Mouse (Mus musculus): ENCODE data around the gene Gstp3. TPM values are rescaled to one million over a fixed set of nuclear protein-coding genes. Genes with fewer than 3 reads are reported as not detected.
"Not testable (repeated sequence)": the region's sequence is repeated elsewhere in the genome, so short reads cannot be mapped to it uniquely, and the experiment has no call there.

Gene Gstp3
- polyA plus RNA-seq, 1 experiment from 2014 or later = 0.41 TPM

DNA sequence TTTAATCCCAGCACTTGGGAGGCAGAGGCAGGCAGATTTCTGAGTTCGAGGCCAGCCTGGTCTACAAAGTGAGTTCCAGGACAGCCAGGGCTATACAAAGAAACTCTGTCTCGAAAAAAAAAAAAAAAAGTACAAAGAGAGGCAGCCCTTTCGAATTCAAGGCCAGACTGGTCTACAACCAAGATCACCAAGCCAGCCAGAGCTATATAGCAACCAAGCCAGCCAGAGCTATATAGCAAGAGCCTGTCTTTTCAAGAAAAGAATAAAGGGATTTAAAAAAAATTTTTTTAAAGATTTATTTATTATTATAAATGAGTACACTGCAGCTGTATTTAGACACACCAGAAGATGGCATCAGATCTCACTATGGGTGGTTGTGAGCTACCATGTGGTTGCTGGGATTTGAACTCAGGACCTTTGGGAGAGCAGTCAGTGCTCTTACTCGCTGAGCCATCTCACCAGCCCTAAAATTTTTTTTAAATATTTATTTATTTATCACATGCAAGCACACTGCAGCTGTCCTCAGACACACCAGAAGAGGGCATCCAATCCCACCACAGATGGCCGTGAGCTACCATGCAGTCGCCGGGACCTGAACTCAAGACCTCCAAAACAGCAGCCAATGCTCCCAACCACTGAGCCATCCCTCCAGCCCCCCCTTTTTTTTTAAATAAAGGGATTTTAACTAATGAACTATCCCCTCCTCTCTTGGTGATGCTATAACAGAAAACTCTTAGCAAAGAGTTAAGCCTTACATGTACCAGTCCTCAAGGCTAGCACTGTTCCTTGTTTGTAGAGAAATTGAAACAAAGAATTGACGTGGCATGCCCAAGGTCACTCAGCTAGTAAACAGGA lies 902 bp upstream of the Gstp3 start:
- H3K4me2 ChIP-seq (replicated peaks); H3K9me3 ChIP-seq (replicated peaks); H3K9ac ChIP-seq; H3K4me3 ChIP-seq (replicated peaks); H3K27ac ChIP-seq (replicated peaks); H3K27me3 ChIP-seq; ATAC-seq (ENCODE audit: insufficient number of reproducible peaks, low FRiP score, low TSS enrichment, low read depth); H3K36me3 ChIP-seq: not testable (repeated sequence)
- 87% methylated on average over 8 of the region's 8 CpGs for WGBS
- H3K4me1 ChIP-seq = peaks cover 14% of the 10 kb centered on the region

DNA sequence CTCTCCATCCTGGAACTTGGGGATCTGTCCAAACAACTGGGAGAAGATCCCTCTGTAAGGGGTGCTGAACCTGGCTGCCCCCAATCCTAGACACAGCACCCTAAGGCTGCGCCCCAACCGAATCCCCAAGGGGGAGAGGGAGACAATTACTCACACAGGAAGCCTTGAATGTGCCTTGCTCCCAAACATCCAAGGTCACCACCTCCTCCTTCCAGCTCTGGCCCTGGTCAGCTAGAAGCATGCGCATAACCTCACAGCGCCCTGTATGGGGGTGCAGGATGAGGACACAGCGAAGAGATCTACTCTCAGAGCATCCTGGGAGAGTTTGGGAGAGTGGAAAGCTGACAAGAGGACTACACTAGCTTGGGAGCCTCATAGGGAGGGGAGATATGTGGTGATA lies 788 bp downstream of the Gstp3 start:
- Histone ChIP-seq H3K27ac (replicated peaks) (no peak overlapping the region), H3K4me3 (replicated peaks) (no peak overlapping the region), H3K9ac (no peak overlapping the region), H3K36me3 (no peaks in the 10 kb centered on the region), H3K9me3 (replicated peaks) (no peaks in the 10 kb centered on the region), H3K27me3 (no peaks in the 10 kb centered on the region), H3K4me1 (peaks cover 16% of the 10 kb centered on the region), H3K4me2 (replicated peaks) (no peak overlapping the region)
- ATAC-seq (ENCODE audit: insufficient number of reproducible peaks, low FRiP score, low TSS enrichment, low read depth) = no peak
- WGBS = 87% methylated on average over 5 of the region's 5 CpGs

DNA sequence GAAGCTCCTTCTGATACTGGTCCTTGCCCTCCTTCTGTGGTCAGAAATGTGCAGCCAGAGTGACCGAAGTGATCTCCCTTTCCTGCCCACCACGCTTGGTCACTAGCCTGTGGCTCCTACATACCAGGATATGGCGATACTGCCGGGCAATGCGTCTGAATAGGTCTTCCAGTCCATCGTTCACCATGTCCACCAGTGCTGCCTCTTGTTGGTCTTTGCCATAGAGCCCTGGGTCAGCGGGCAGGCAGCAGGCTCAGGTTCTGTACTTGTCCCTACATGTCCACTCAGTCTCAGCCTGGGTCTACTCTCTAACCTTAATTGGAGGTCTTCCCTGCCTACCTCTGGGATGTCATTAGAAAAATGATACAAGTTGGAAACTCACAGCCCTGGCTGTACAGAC lies 1.4 kb downstream of the Gstp3 start:
- no peaks in the 10 kb centered on the region for H3K27me3 ChIP-seq
- no peak for ATAC-seq (ENCODE audit: insufficient number of reproducible peaks, low FRiP score, low TSS enrichment, low read depth)
- H3K9me3 ChIP-seq (replicated peaks) = no peaks in the 10 kb centered on the region

DNA sequence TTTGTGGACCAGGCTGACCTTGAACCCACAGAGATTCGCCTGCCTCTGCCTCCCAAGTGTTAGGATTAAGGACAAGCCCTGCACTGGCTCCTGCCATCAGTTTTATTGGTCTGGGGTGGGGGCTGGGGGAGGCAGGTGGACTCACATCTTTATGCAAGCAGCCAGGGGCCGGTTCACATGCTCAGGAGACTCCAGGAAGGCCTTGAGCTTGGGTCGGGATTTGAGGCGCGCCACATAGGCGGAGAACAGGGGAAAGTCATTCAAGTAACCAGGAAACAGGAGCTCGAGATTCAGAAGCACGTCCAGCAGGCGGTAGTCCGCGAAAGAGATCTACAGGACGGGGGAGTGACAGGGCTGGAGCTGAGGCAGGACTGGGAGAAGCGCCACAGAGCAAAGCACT lies 2.0 kb downstream of the Gstp3 start:
- H3K36me3 ChIP-seq = no peaks in the 10 kb centered on the region
- peaks cover 16% of the 10 kb centered on the region for H3K4me1 ChIP-seq
- 84% methylated on average over 13 of the region's 13 CpGs for WGBS
- no peak for ATAC-seq (ENCODE audit: insufficient number of reproducible peaks, low FRiP score, low TSS enrichment, low read depth)
- no peaks in the 10 kb centered on the region for H3K9me3 ChIP-seq (replicated peaks)
- no peak overlapping the region for H3K4me2 ChIP-seq (replicated peaks)
- H3K27me3 ChIP-seq = no peaks in the 10 kb centered on the region
- no peak overlapping the region for H3K27ac ChIP-seq (replicated peaks)
- H3K9ac ChIP-seq = no peak overlapping the region
- H3K4me3 ChIP-seq (replicated peaks) = no peak overlapping the region

More for the DNA sequence above, 1.4 kb downstream of the Gstp3 start:
- 88% methylated on average over 7 of the region's 7 CpGs for WGBS
- Histone ChIP-seq H3K4me3 (replicated peaks) (no peak overlapping the region), H3K27ac (replicated peaks) (no peak overlapping the region), H3K4me2 (replicated peaks) (no peak overlapping the region), H3K36me3 (no peaks in the 10 kb centered on the region), H3K9ac (no peak overlapping the region), H3K4me1 (peaks cover 16% of the 10 kb centered on the region)

DNA sequence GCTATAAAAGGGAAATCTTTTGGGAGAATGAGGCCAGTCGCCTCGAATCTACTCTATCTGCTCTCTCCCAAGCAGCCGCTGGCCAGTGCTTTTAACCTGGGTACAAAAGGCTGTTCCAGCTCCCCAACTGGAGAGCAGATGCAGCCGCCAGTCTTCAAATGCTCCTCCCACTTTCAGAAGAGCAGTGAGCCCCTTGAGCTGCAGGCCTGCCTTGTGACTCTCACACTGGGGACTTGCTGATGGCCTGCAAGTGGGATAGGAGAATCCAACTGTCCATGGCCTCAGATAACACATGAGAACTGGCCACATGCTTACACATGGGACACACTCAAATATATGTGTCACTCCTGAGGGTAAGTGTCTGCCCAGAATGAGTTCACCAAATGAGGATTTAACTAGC lies 2.6 kb downstream of the Gstp3 start:
- Histone ChIP-seq H3K4me2 (replicated peaks) (no peak overlapping the region), H3K36me3 (no peaks in the 10 kb centered on the region), H3K9ac (no peak overlapping the region), H3K4me1 (peaks cover 16% of the 10 kb centered on the region), H3K27ac (replicated peaks) (no peak overlapping the region), H3K27me3 (no peaks in the 10 kb centered on the region), H3K4me3 (replicated peaks) (no peak overlapping the region), H3K9me3 (replicated peaks) (no peaks in the 10 kb centered on the region)
- WGBS = 42% methylated on average over 4 of the region's 4 CpGs
- ATAC-seq (ENCODE audit: insufficient number of reproducible peaks, low FRiP score, low TSS enrichment, low read depth) = no peak

DNA sequence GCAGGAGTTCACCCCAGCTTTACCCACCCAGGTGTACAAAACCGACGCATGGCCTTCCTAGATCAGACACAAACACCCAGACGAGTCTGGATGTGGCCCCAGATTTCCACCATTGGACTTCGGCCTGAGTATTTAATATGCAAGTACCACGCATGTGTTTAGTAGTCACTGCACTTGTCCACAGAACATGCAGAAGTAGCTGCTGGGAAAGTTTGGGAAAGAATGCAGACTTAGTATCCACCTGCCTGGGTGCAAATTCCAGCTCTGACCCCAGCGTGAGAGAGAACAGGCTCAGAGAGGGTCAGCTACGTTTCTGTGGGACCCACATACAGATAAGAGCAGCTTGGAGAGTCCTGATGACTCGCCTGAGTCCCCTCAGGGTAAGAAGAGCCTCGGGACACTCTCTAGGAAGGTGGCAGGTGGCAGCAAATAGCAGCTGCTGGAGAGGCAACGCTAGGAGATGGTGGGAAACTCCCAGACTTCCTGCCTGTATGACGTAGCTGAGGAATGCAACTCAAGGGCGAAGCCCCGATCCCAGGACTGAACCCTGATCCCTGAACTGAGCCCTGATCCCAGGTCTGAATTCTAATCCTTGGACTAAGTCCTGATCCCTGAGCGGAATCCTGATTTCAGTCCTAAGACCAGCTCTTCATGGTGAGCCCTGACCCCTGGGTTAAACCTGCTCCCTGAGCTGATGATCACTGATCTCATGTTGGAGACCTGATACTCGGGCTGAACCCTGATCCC lies 3.2 kb downstream of the Gstp3 start:
- WGBS = 44% methylated on average over 15 of the region's 15 CpGs
- Histone ChIP-seq H3K36me3 (no peaks in the 10 kb centered on the region), H3K4me3 (replicated peaks) (no peak overlapping the region), H3K9ac (no peak overlapping the region), H3K4me1 (peaks cover 16% of the 10 kb centered on the region), H3K9me3 (replicated peaks) (no peaks in the 10 kb centered on the region), H3K4me2 (replicated peaks) (no peak overlapping the region), H3K27me3 (no peaks in the 10 kb centered on the region), H3K27ac (replicated peaks) (no peak overlapping the region)
- ATAC-seq (ENCODE audit: insufficient number of reproducible peaks, low FRiP score, low TSS enrichment, low read depth) = no peak

DNA sequence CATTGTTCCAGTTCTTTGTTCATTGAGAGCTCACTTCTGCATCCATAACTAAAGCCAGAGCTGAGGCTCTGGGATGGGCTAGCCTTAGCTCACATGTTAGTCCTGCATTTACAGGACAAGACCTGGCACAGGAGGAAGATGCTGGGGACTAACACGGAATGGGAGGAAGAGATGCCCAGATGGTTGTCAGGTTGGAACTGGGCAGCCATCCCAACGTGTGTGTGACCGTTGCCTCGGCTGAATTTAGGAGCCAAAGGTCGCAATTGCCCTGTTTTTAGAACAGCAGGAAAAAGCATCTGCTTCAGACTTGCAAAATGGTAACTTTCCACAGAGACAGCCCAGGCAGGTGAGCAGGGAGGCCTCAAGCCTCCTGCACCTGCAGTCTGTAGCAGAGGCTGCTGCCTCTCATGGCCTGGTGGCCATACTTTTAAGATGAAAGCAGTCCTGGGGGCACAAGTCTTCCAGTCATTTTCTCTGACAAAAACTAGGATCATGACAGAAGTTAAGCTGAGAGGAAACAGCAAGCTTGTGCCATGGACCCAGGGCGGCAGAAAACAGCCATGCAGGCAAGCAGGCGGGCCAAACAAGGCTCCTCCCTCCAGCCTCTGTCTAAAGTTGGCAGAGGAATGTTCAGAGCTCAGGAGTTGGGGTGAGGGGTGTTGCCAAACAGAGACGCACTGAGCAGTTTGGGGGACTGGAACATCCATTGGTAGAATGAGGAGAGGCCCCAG lies 4.0 kb downstream of the Gstp3 start:
- H3K9me3 ChIP-seq (replicated peaks) = no peaks in the 10 kb centered on the region
- no peak overlapping the region for H3K27ac ChIP-seq (replicated peaks)
- H3K9ac ChIP-seq = no peak overlapping the region
- no peak overlapping the region for H3K4me2 ChIP-seq (replicated peaks)
- H3K27me3 ChIP-seq = no peaks in the 10 kb centered on the region
- WGBS = 55% methylated on average over 8 of the region's 8 CpGs
- ATAC-seq (ENCODE audit: insufficient number of reproducible peaks, low FRiP score, low TSS enrichment, low read depth) = no peak
- no peak overlapping the region for H3K4me3 ChIP-seq (replicated peaks)
- no peaks in the 10 kb centered on the region for H3K36me3 ChIP-seq
- H3K4me1 ChIP-seq = peaks cover 16% of the 10 kb centered on the region

DNA sequence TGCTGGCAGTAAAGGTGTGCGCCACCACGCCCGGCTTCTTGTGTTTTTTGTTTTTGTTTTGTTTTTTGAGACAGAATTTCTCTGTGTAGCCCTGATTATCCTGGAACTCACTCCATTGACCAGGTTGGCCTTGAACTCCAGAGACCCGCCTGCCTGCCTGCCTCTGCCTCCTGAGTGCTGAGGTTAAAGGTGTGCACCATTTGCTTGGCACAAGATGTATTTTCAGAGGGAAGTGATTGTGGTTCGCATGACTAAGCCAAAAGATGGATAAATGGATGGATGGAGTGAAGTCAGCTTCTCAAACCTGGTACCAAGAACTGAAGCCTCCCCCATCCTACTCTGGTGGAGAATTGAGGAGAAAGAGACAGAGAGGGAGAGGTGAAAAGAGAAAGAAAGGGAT lies 4.8 kb downstream of the Gstp3 start:
- no peaks in the 10 kb centered on the region for H3K36me3 ChIP-seq
- H3K27ac ChIP-seq (replicated peaks) = no peak overlapping the region
- H3K9ac ChIP-seq = no peak overlapping the region
- no peak overlapping the region for H3K4me3 ChIP-seq (replicated peaks)
- ATAC-seq (ENCODE audit: insufficient number of reproducible peaks, low FRiP score, low TSS enrichment, low read depth) = no peak
- peaks cover 16% of the 10 kb centered on the region for H3K4me1 ChIP-seq
- H3K27me3 ChIP-seq = no peaks in the 10 kb centered on the region
- WGBS = 84% methylated on average over 5 of the region's 5 CpGs
- H3K9me3 ChIP-seq (replicated peaks) = no peaks in the 10 kb centered on the region
- no peak overlapping the region for H3K4me2 ChIP-seq (replicated peaks)

DNA sequence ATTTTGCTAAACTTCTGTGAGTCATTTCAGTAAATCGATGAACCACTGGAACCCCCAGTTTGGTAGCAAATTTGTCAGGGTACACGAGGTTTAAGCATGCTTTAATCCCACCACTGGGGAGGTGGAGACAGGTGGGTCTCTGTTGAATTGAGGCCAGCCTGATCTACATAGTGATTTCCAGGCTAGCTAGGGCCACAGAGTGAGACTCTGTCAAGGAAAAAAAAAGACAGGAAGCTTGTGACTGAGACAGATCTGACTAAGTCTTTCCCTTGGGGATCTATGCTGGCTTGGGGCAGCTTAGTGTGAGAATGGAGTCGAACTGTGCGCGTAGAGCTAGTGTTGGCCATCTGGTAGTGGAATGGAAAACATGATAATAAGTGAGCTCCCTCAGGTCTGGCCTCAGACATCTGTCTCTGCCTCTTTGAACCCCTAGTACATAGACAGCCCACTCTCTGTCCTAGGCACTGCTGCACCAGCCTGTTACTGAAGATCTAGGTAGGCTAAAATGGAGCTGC lies 6.8 kb downstream of the Gstp3 start:
- Histone ChIP-seq H3K4me3 (replicated peaks) (no peak overlapping the region), H3K36me3 (no peaks in the 10 kb centered on the region), H3K4me2 (replicated peaks) (no peak overlapping the region), H3K27me3 (no peaks in the 10 kb centered on the region), H3K9ac (no peak overlapping the region), H3K9me3 (replicated peaks) (no peaks in the 10 kb centered on the region), H3K27ac (replicated peaks) (no peak overlapping the region), H3K4me1 (peaks cover 16% of the 10 kb centered on the region)
- WGBS = 65% methylated on average over 5 of the region's 5 CpGs
- no peak for ATAC-seq (ENCODE audit: insufficient number of reproducible peaks, low FRiP score, low TSS enrichment, low read depth)

DNA sequence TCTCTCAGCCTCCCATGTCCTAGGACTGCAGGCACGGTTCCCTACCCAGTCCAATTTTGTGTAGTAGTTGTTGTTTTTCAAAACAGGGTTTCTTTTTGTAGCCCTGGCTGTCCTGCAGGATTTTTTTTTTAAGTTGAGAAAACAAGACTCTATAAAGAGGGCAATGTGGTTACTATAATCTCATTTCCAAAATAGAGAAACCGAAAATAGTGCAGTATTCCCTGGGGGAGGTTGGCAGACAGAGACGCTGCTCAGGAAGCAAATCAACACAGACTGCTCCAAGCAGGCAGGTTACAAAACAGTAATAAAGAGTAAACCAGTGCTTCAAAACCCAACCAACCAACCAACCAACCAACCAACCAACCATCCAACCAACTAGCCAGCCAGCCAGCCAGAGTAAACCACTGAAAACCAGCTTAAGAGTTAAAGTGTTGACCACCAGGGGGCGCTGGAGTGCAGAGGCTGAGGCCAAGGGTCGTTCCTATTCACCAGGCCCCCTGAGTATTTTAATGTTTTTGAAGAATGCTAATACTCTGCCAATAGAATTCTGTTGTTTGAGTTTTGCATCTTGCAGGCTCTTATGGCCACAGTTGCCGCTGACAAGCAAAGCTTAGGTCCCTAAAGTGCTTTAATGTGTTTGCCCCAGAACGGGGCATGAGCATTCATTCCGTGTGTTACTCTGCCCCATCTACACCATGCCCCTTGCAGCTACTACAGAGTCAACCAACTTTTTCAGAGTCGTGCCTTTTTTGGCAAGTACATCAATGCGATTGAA lies 7.4 kb downstream of the Gstp3 start:
- no peak overlapping the region for H3K4me3 ChIP-seq (replicated peaks)
- H3K9me3 ChIP-seq (replicated peaks) = no peaks in the 10 kb centered on the region
- no peaks in the 10 kb centered on the region for H3K27me3 ChIP-seq
- no peaks in the 10 kb centered on the region for H3K36me3 ChIP-seq
- 44% methylated on average over 10 of the region's 10 CpGs for WGBS
- peaks cover 16% of the 10 kb centered on the region for H3K4me1 ChIP-seq
- H3K27ac ChIP-seq (replicated peaks) = no peak overlapping the region
- no peak overlapping the region for H3K4me2 ChIP-seq (replicated peaks)
- no peak for ATAC-seq (ENCODE audit: insufficient number of reproducible peaks, low FRiP score, low TSS enrichment, low read depth)
- H3K9ac ChIP-seq = no peak overlapping the region
